Mouse (Mus musculus): ENCODE results near the gene Sft2d2.

The Sft2d2 gene

DNA sequence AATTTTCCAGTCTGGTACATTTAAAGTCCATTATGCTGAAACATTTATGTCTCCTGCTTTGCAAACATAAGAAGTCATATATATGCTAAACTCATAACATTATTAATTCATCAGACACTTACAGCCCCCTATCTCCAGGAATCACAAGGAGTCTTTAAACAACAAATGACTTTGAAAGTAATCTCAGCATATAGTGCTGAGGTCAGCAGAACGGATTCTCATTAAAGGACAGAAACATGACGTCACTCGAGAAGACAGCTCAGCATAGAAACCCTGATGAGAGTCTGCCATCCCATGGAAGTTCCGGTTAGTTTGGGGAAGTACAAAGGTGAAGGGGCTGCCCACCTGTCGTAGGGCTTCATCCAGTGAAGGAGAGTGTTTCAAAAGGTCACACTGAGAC, 64.7 kb downstream of the Sft2d2 start:
- DNase-seq, result peak; percentile 13

All from retina, postnatal 1 day (tissue).